Mouse (Mus musculus) fibroblast of lung, adult 2 months (primary cell): ENCODE data around the gene Efcab5.
"Not testable (repeated sequence)": the region's sequence is repeated elsewhere in the genome, so short reads cannot be mapped to it uniquely, and the experiment has no call there.

Source experiments
- DNase-seq: peaks from one replicate; pipeline ENCODE4 v3.0.0-alpha.2; 2011; ENCODE audit warnings: low read depth

The Efcab5 gene

DNA sequence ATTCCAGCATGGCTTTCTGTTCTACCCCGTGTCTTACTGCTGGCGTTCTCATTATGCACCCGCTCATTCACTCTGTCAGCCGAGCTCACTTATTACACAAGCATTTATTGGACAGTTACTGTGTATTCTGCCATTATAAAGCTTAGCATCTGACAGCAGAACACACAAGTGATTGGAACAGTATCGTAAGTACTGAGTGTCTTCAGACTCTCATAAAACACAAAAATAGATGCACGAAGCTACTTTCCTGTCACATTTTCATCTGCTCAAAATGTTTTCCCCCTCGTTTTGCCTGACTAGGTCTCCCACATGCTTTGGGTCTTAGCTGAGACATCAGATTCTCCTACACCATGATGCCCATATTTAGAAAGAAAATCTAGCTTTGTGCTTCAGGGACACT, 14.2 kb downstream of the Efcab5 start:
- DNase-seq, result no peak

- no peak for DNase-seq
These were observed 15.0 kb downstream of the Efcab5 start for GRCm38 (mm10) chr11:77173731-77174130.

GRCm38 (mm10) chr11:77160744-77161143, 28.0 kb downstream of the Efcab5 start:
- DNase-seq, result no peak

DNA sequence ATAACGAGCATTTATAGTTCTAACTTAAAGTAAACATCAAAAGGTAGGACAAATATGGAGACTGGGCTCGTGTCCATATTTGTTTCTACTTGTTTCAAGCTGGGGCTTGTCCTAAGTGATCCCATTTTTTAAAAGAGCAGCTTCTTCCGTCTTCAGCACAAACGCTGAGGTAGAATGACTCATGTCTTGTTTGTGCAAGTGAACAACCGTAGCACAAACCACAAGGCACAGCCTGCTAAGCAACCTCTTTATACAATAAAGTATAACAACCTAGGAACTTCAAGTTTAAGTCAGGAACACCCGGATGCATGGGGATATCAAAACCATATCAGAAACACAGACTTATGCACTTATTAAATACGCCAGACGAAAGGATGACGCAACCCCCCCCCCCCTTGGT, 28.4 kb downstream of the Efcab5 start:
- no peak for DNase-seq

- DNase-seq, result no peak
These were observed 34.6 kb downstream of the Efcab5 start for GRCm38 (mm10) chr11:77154214-77154613.

DNA sequence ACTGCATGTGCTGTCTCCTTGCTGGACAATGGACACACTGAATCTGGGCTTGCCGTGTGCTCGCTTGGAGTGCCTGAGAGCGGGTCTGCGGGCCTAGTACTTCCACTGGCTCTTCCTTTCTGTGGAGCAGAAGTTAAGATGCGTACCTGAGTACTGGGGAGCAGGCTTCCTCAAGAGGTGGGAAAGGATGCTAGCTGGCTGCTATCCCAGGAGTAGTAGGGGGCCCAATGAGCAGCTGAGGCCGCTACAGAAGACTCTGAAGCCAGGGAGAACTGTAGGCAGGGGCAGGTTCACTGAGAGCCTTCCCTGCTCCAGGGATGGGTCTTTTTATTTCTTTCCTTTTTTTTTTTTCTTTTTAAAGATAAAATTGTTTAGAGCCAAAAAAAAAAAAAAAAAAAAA, 38.0 kb downstream of the Efcab5 start:
- no peak for DNase-seq

DNA sequence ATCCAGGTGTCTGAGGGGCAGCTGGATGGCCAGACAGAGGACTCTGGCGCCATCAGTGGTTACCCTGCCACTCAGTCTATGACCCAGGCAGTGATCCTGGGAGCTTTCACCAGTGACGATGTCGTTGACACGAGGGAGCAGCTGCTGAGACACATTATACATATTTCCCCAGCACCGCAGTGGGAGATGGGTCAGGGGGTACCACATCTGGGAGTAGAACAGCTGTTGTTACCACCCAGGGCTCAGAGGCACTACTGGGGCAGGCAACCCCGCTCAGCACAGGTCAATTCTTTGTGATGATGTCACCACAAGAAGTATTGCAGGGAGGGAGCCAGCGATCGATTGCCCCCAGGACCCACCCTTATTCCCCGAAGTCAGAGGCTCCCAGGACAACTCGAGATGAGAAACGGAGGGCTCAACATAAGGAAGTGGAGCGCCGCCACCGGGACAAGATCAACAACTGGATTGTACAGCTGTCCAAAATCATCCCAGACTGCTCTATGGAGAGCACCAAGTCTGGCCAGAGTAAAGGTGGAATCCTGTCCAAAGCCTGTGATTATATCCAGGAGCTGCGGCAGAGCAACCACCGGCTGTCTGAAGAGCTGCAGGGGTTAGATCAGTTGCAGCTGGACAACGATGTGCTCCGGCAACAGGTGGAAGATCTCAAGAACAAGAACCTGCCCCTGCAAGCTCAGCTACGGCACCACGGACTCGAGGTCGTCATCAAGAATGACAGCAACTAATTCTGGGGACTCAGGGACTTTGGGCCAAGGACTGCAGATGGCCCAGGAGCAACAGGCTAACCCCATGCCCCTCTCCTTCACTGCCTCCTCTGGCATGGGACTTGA, 38.8 kb downstream of the Efcab5 start:
- not testable (repeated sequence) for DNase-seq

DNA sequence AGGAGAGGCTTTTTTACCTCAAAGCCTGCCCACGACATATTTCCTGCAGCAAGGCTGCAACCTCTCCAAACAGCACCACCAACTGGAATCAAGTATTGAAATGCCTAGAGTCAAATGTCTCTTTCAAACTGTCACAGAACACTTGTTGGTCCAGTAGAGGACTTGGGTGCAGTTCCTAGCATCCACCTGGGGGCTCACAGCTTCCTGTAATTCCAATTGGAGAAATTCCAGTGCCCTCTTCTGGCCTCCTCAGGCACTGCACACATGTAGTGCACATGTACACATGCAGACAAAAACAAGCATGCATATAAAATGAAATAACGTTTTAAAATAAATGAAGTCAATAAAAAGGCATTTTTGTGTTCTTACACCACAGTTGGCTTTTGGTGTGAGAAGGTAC, 40.0 kb downstream of the Efcab5 start:
- DNase-seq, result no peak

DNA sequence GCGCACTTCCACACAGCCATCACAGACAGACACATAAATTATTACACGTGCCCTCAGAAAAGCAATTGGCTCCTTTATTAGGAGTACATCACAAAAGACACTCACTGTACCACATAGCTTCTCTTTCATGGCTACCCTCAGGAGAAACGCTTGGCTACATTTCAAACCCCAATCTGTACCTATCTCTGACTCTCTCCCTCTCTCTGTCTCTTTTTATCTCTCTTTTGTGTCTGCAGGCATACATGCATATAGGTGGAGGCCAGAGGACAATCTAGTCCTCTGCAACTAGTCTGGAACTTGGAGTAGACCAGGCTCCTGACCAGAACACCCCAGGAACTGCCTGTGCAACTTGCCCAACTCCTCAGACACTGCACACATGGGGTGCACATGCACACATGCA, 41.0 kb downstream of the Efcab5 start:
- DNase-seq, result no peak

GRCm38 (mm10) chr11:77145423-77145822, 43.3 kb downstream of the Efcab5 start:
- no peak for DNase-seq

GRCm38 (mm10) chr11:77141938-77142337, 46.8 kb downstream of the Efcab5 start:
- no peak for DNase-seq

GRCm38 (mm10) chr11:77139976-77140375, 48.8 kb downstream of the Efcab5 start:
- DNase-seq, result no peak

DNA sequence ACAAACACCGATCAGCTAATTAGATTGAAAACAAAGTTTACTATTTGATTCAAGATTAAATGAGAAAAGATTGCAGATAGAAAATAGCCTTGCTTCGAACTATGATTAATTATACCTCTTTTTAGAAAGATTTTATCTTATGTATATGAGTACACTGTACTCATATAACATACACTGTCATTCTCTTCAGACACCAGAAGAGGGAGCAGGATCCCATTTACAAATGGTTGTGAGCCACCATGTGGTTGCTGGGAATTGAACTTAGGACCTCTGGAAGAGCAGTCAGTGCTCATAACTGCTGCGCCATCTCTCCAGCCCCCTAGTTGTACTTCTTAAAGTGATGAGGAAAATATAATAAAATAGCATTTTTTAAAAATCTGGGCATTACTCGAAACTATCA, 55.3 kb downstream of the Efcab5 start:
- DNase-seq, result no peak

DNA sequence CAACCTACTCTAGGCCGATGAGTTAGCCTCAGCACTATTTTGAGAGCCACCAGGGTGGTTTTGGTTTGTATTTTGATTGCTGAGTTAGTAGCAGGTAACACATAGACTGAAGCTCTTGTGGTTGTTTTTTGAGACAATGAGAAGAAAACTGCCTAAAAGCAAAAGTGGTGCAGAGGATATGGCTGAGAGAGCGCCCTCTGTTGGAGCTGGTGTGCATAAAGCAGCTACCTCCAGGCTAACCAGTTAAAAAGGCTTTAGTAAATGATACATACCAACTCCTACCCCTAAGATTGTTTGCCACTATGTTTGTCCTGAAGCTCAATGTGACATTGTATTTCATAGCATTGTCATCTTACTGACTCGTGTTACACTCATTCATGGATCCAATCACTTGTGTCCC, 56.2 kb downstream of the Efcab5 start:
- no peak for DNase-seq

DNA sequence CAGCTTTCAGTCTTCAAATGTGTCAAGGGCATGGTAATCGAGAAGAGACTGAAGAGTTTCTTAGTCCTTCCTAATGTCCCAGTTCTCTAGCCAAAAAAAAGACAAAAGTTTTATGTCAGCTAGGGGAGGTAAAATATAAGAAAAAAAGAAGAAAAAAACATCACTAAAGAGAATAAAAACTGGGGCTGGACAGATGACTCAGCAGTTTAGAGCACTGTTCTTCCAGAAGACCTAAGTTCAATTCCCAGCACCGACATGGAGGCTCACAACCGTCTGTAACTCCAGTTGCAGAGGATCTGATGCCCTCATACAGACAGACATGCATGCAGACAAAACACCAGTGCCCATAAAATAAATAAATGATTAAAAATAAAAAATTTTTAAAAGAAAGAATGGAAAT, 60.2 kb downstream of the Efcab5 start:
- DNase-seq, result no peak

DNA sequence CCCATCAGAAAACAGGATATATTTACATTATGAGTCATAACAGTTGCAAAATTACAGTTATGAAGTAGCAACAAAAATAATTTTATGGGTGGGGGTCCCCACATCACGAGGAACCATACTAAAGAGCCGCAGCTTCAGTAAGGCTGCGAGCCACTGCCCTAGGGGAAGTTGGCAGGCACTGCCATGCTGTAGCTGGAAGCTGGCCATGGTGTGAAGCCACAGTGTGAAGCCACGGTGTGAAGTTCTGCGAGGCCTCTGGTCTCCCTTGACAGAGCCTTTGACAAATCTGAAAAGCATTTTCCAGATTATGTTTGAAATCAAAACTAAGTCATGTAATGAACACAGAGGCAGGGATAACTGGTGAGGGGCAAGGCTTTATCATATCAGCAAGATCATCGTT, 77.6 kb downstream of the Efcab5 start:
- no peak for DNase-seq

GRCm38 (mm10) chr11:77108442-77108841, 80.3 kb downstream of the Efcab5 start:
- DNase-seq, result no peak

DNA sequence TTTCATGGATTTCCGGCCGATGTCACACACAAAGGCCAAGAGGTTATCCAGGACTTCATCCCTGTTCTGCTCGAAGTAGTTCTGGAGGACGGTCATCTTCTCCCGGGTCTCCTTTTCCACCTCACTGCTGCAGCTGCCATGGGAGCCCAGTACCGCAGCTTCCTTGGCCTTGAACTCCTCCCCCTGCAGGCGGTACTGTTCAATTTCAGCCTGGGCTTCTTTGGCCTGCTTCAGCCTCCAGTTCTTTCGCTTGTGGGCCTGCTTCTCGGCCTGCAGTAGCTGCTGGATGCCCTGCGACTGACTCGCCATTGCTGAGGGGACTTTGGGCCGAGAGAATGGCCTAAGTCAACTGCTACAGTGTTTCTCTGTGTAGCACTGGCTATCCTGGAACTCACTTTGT, 80.9 kb downstream of the Efcab5 start:
- not testable (repeated sequence) for DNase-seq

DNA sequence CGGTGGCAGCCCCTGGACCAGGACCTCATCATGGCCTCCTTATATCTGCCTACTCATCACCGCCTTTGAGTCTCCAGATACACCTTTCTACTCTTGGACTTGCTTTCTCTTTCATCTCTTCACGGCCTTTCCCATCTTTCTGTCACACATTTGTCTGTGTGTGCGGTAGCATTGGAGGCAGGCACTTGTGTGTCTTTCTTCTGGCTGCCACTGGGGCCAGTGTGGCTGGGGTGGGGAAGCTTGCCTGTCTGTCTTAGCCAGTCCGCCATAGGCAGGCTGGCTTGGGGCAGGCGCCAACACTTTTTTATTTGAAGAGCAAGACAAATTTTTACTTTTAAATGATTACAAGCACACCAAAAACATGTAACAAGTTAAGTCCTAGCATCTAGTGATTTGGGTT, 81.8 kb downstream of the Efcab5 start:
- no peak for DNase-seq

- DNase-seq, result peak; percentile 25
These were observed 88.4 kb downstream of the Efcab5 start for GRCm38 (mm10) chr11:77100137-77100937.

GRCm38 (mm10) chr11:77098332-77098972, 90.3 kb downstream of the Efcab5 start:
- no peak for DNase-seq

- no peak for DNase-seq
These were observed 91.8 kb downstream of the Efcab5 start for GRCm38 (mm10) chr11:77096991-77097390.

DNA sequence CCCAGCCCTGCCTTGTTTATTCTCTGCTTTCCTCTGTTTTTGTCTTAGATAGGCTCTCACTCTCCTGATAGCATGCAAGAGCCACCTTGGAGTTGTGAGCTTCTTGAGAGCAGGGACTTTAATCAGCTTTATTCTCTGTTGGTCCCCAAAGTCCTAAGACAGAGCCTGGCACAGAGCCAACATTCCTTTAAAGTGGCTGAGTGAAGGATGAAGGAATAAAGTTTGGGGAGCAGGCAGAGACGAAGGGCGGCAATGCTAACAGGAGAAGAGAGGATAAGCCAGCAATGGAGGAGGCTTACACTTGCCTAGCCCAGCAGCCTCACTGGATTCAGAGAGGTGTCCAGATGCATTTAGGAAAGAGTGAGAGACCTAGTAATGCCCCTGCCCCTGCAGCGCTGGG, 92.2 kb downstream of the Efcab5 start:
- DNase-seq, result no peak
